Mouse (Mus musculus) intestine, postnatal 0 days (tissue): ENCODE measurements around the gene Sh3bp1. TPM values are rescaled to one million over a fixed set of nuclear protein-coding genes. Genes with fewer than 3 reads are reported as not detected.
"Not testable (repeated sequence)": the region's sequence is repeated elsewhere in the genome, so short reads cannot be mapped to it uniquely, and the experiment has no call there.

Experiments used
- ATAC-seq: fragments of 200-750 bp; cut with Nextera tagmentation; 2 replicates; pipeline ENCODE4 v1.8.0; 2017; ENCODE audit warnings: mild to moderate bottlenecking, moderate TSS enrichment, moderate library complexity
- H3K27ac ChIP-seq: fragments of 300-500 bp; sonication (generic); 2 replicates; pipeline ENCODE4 v1.5.1; 2014; ENCODE audit warnings: mild to moderate bottlenecking, low read depth, low read length, moderate library complexity
- H3K27me3 ChIP-seq: fragments of 300-500 bp; sonication (generic); replicated peaks from 2 replicates; pipeline ENCODE4 v1.6.1; 2014; ENCODE audit warnings: low read length, mixed read lengths; ENCODE audit not compliant: control insufficient read depth, insufficient read depth
- H3K36me3 ChIP-seq: fragments of 300-500 bp; sonication (generic); 2 replicates; pipeline ENCODE4 v1.6.1; 2014; ENCODE audit warnings: mild to moderate bottlenecking, moderate library complexity; ENCODE audit not compliant: control insufficient read depth, insufficient read depth
- H3K4me1 ChIP-seq: fragments of 300-500 bp; sonication (generic); replicated peaks from 2 replicates; pipeline ENCODE4 v1.6.1; 2014; ENCODE audit warnings: antibody characterized with exemption, low read length, mixed read lengths; ENCODE audit not compliant: control insufficient read depth, insufficient read depth
- H3K4me2 ChIP-seq: fragments of 300-500 bp; sonication (generic); replicated peaks from 2 replicates; pipeline ENCODE4 v1.6.1; 2014; ENCODE audit warnings: low read depth, mild to moderate bottlenecking, moderate library complexity
- H3K4me3 ChIP-seq: fragments of 300-500 bp; sonication (generic); 2 replicates; pipeline ENCODE4 v1.5.1; 2014; ENCODE audit warnings: low read depth, low read length
- H3K9ac ChIP-seq: fragments of 300-500 bp; sonication (generic); 2 replicates; pipeline ENCODE4 v1.6.1; 2014; ENCODE audit warnings: mild to moderate bottlenecking, low read depth, low read length
- H3K9me3 ChIP-seq: fragments of 300-500 bp; sonication (generic); 2 replicates; pipeline ENCODE4 v1.6.1; 2016; ENCODE audit warnings: mixed run types; ENCODE audit not compliant: control insufficient read depth
- CTCF ChIP-seq: sonication (generic); IDR thresholded peaks from 2 replicates; pipeline ENCODE4 v1.5.1; 2016; ENCODE audit warnings: low read depth, mild to moderate bottlenecking, control low read depth, antibody characterized with exemption, moderate library complexity
- WGBS: fragments of 180-500 bp; shearing (Covaris S2); extraction: QIAGEN DNeasy Blood & Tissue Kit; methylation state at CpG from one replicate; pipeline ENCODE4 v1.1.7; 2014; 5-methylcytosine and 5-hydroxymethylcytosine counted together
- polyA plus RNA-seq: library from polyadenylated mRNA; unstranded; fragments of >200 nt; fragmentation: Nextera tagmentation; extraction: Ambion mirVana; gene quantifications from 2 replicates; pipeline ENCODE4 v1.2.1, GENCODE M21; 2015

Sh3bp1 gene
- polyA plus RNA-seq, 1 experiment from 2014 or later, result 7.2 TPM

- WGBS, result 3% methylated on average over 17 of the region's 17 CpGs
Measured at GRCm38 (mm10) chr15:78876258-78876696, 23.3 kb upstream of the Sh3bp1 start.

GRCm38 (mm10) chr15:78876991-78877809 is 22.4 kb upstream of the Sh3bp1 start, which contains the start of gene Gga1:
Gene Gga1 (plus strand): TSS chr15:78877190.
- peak; percentile 47 for TF ChIP-seq CTCF
- peak; percentile 91 for ATAC-seq
- H3K36me3 ChIP-seq, result peaks cover 28% of the 10 kb centered on the region
- no peaks in the 10 kb centered on the region for H3K27me3 ChIP-seq
- H3K4me1 ChIP-seq, result peaks cover 7% of the 10 kb centered on the region; the same call in 1 of the 2 replicates
- peak within 1 kb of the TSS; percentile 90 for H3K9ac ChIP-seq
- H3K4me2 ChIP-seq, result peak within 1 kb of the TSS; percentile 84
- 1% methylated on average over 59 of the region's 95 CpGs for WGBS
- peak within 1 kb of the TSS; percentile 90 for H3K4me3 ChIP-seq
- no peaks in the 10 kb centered on the region for H3K9me3 ChIP-seq
- peak within 1 kb of the TSS; percentile 99 for H3K27ac ChIP-seq

More at GRCm38 (mm10) chr15:78876258-78876696, 23.3 kb upstream of the Sh3bp1 start:
- Histone ChIP-seq H3K4me2 (peak overlapping the region; percentile 84), H3K4me1 (peaks cover 7% of the 10 kb centered on the region; the same call in 1 of the 2 replicates), H3K27ac (peak overlapping the region; percentile 99), H3K9me3 (no peaks in the 10 kb centered on the region), H3K9ac (0 out of 2 replicates have a peak overlapping the region, but pooled peaks have one; percentile 90), H3K36me3 (peaks cover 19% of the 10 kb centered on the region), H3K27me3 (no peaks in the 10 kb centered on the region), H3K4me3 (peak overlapping the region; percentile 90)
- peak; percentile 88 for TF ChIP-seq CTCF
- peak; percentile 43 for ATAC-seq

GRCm38 (mm10) chr15:78877810-78878390 is 21.7 kb upstream of the Sh3bp1 start:
- Histone ChIP-seq H3K4me2 (peak overlapping the region; percentile 84), H3K36me3 (peaks cover 35% of the 10 kb centered on the region), H3K27me3 (no peaks in the 10 kb centered on the region), H3K4me3 (peak overlapping the region; percentile 90), H3K9ac (peak overlapping the region; percentile 90), H3K27ac (peak overlapping the region; percentile 99), H3K9me3 (no peaks in the 10 kb centered on the region), H3K4me1 (peaks cover 7% of the 10 kb centered on the region; the same call in 1 of the 2 replicates)
- no peak for TF ChIP-seq CTCF
- WGBS, result 3% methylated on average over 11 of the region's 17 CpGs
- peak; percentile 9; the same call in 1 of the 2 replicates for ATAC-seq

GRCm38 (mm10) chr15:78878792-78879516 is 20.6 kb upstream of the Sh3bp1 start:
- peaks cover 46% of the 10 kb centered on the region for H3K36me3 ChIP-seq
- H3K27me3 ChIP-seq, H3K4me3 ChIP-seq, H3K9ac ChIP-seq, H3K4me1 ChIP-seq, ATAC-seq, H3K9me3 ChIP-seq: not testable (repeated sequence)
- H3K27ac ChIP-seq, result peak overlapping the region; percentile 46; the same call in 1 of the 2 replicates
- 13% methylated on average over 7 of the region's 7 CpGs for WGBS
- H3K4me2 ChIP-seq, result peak overlapping the region; percentile 84

GRCm38 (mm10) chr15:78880432-78880831 is 19.1 kb upstream of the Sh3bp1 start:
- no peaks in the 10 kb centered on the region for H3K27me3 ChIP-seq
- H3K9ac ChIP-seq, result no peak overlapping the region
- ATAC-seq, result no peak
- peaks cover 7% of the 10 kb centered on the region; the same call in 1 of the 2 replicates for H3K4me1 ChIP-seq
- H3K4me3 ChIP-seq, result no peak overlapping the region
- no peaks in the 10 kb centered on the region for H3K9me3 ChIP-seq
- H3K27ac ChIP-seq, result no peak overlapping the region
- 92% methylated on average over 8 of the region's 8 CpGs for WGBS
- no peak overlapping the region for H3K4me2 ChIP-seq
- H3K36me3 ChIP-seq, result peaks cover 58% of the 10 kb centered on the region
- TF ChIP-seq CTCF, result no peak
